9 mouse cellular contexts compared by ENCODE assay signal in genomic region chr4:57717354-57717753, GRCm38 (mm10). TPM values are rescaled to one million over a fixed set of nuclear protein-coding genes. Genes with fewer than 3 reads are reported as not detected.
DNase-seq lines count a peak whose midpoint lies in the region; ATAC-seq and TF ChIP-seq lines count a peak whose summit lies in the region.
"Had no signal": no experiment of that assay in that cellular context is flagged by ENCODE, and none has a peak within 500 bp of the region (broad histone marks: within the 10 kb centered on the region; RNA-seq: fewer than 3 reads in every experiment).

Gene Akap2, plus strand, starts transcription at chr4:57717657.

- H3K27ac ChIP-seq in embryonic facial prominence, embryonic 10.5 days (replicated peaks), result no peak within 1 kb of the TSS
- no peak within 1 kb of the TSS for H3K27ac ChIP-seq in heart, postnatal 0 days (ENCODE audit: low read depth)
- H3K27ac ChIP-seq in limb, embryonic 11.5 days (replicated peaks; ENCODE audit: low read depth, low read length), result no peak within 1 kb of the TSS
- H3K27ac ChIP-seq: liver, embryonic 15.5 days had no signal

- no peak within 1 kb of the TSS for H3K9ac ChIP-seq in heart, postnatal 0 days (replicated peaks; ENCODE audit: low read depth, low read length)
- no peak within 1 kb of the TSS for H3K9ac ChIP-seq in limb, embryonic 11.5 days (ENCODE audit: low read length)
- H3K9ac ChIP-seq: liver, embryonic 15.5 days had no signal

- TF ChIP-seq EP300 in heart, postnatal 0 days (IDR thresholded peaks at IDR 0.05; ENCODE audit: low read depth), result no peak

- no peaks in the 10 kb centered on the region for H3K9me3 ChIP-seq in embryonic facial prominence, embryonic 10.5 days
- no peaks in the 10 kb centered on the region for H3K9me3 ChIP-seq in heart, postnatal 0 days (replicated peaks; ENCODE audit: control insufficient read depth, low read length)
- H3K9me3 ChIP-seq in limb, embryonic 11.5 days (ENCODE audit: control insufficient read depth, low read length), result no peaks in the 10 kb centered on the region
- H3K9me3 ChIP-seq: liver, embryonic 15.5 days had no signal

- no peak within 1 kb of the TSS for H3K4me3 ChIP-seq in embryonic facial prominence, embryonic 10.5 days
- H3K4me3 ChIP-seq in heart, postnatal 0 days (ENCODE audit: low read depth, low read length), result no peak within 1 kb of the TSS
- H3K4me3 ChIP-seq in limb, embryonic 11.5 days (ENCODE audit: low read depth, low read length), result no peak within 1 kb of the TSS
- H3K4me3 ChIP-seq: liver, embryonic 15.5 days had no signal

- peaks cover 19% of the 10 kb centered on the region for H3K4me1 ChIP-seq in embryonic facial prominence, embryonic 10.5 days
- 0 out of 2 replicates have a peak, but pooled peaks cover 4% of the 10 kb centered on the region for H3K4me1 ChIP-seq in heart, postnatal 0 days (ENCODE audit: control insufficient read depth, insufficient read depth)
- peaks cover 15% of the 10 kb centered on the region; the same call in 1 of the 2 replicates for H3K4me1 ChIP-seq in limb, embryonic 11.5 days (ENCODE audit: control insufficient read depth, insufficient read depth, low read length)
- H3K4me1 ChIP-seq: liver, embryonic 15.5 days had no signal

- no peak for TF ChIP-seq CTCF in heart, postnatal 0 days (IDR thresholded peaks at IDR 0.05; ENCODE audit: low read depth)

- ATAC-seq in heart, postnatal 0 days (ENCODE audit: insufficient read depth, low read depth), result no peak
- no peak for ATAC-seq in limb, embryonic 11.5 days (ENCODE audit: insufficient number of reproducible peaks, low FRiP score, low TSS enrichment, low read depth)
- ATAC-seq in megakaryocyte, adult 5-6 weeks (ENCODE audit: poor library complexity, severe bottlenecking), result no peak

- WGBS in embryonic facial prominence, embryonic 10.5 days, result 88% methylated on average over 9 of the region's 9 CpGs
- WGBS in heart, postnatal 0 days, result 91% methylated on average over 9 of the region's 9 CpGs
- 81% methylated on average over 9 of the region's 9 CpGs for WGBS in limb, embryonic 11.5 days

- H3K4me2 ChIP-seq in heart, postnatal 0 days (ENCODE audit: low read depth, low read length), result no peak within 1 kb of the TSS
- no peak within 1 kb of the TSS for H3K4me2 ChIP-seq in limb, embryonic 11.5 days (ENCODE audit: low read depth, severe bottlenecking)
- H3K4me2 ChIP-seq: liver, embryonic 15.5 days had no signal

- no peaks in the 10 kb centered on the region for H3K27me3 ChIP-seq in embryonic facial prominence, embryonic 10.5 days (replicated peaks; ENCODE audit: low read depth, poor library complexity, severe bottlenecking)
- no peaks in the 10 kb centered on the region for H3K27me3 ChIP-seq in heart, postnatal 0 days (ENCODE audit: control insufficient read depth, insufficient read depth, low read length)
- no peaks in the 10 kb centered on the region for H3K27me3 ChIP-seq in limb, embryonic 11.5 days (ENCODE audit: control insufficient read depth, insufficient read depth, low read length)
- H3K27me3 ChIP-seq: liver, embryonic 15.5 days had no signal

- H3K36me3 ChIP-seq in embryonic facial prominence, embryonic 10.5 days (replicated peaks), result no peaks in the 10 kb centered on the region
- 0 out of 2 replicates have a peak, but pooled peaks cover 4% of the 10 kb centered on the region for H3K36me3 ChIP-seq in heart, postnatal 0 days (replicated peaks; ENCODE audit: control insufficient read depth, insufficient read depth, low read length)
- H3K36me3 ChIP-seq in limb, embryonic 11.5 days (ENCODE audit: control insufficient read depth, insufficient read depth, low read length), result no peaks in the 10 kb centered on the region
- H3K36me3 ChIP-seq: liver, embryonic 15.5 days had no signal

- no peak for DNase-seq in layer of hippocampus, adult 8-10 months (ENCODE audit: low spot score in 2 of 2)
- DNase-seq in layer of hippocampus, adult 9-11 months, result no peak
- no peak for DNase-seq in embryonic facial prominence, embryonic 10.5 days (ENCODE audit: low spot score)
- DNase-seq in heart, postnatal 0 days (ENCODE audit: low spot score), result no peak
- DNase-seq in limb, embryonic 11.5 days (ENCODE audit: low spot score), result no peak
- DNase-seq in right cerebral cortex, postnatal 10 days (ENCODE audit: low spot score in 2 of 2), result no peak
- DNase-seq in urinary bladder, postnatal 36 days (ENCODE audit: low spot score in 2 of 2), result no peak

RNA-seq across cellular contexts. Expression of gene Akap2, which starts in this region (rescaled TPM):
- 10 to 100 TPM; 43.3 to 49.6 (median 48.5) TPM for total RNA-seq in layer of hippocampus, adult 8-10 months (2022)
- 21.3 and 24.7 TPM in 2 replicates for polyA plus RNA-seq in embryonic facial prominence, embryonic 10.5 days (2016; fragmentation: Nextera tagmentation; extraction: Ambion mirVana)
- 64.1 and 65.5 TPM in 2 replicates for total RNA-seq in heart, postnatal 0 days (2014; rRNA removed; ENCODE audit: low replicate concordance)
- polyA plus RNA-seq in heart, postnatal 0 days (2015; fragmentation: Nextera tagmentation; extraction: Ambion mirVana), result 33.8 and 37.7 TPM in 2 replicates
- 32.8 and 36.5 TPM in 2 replicates for polyA plus RNA-seq in limb, embryonic 11.5 days (2014; fragmentation: Nextera tagmentation; extraction: Ambion mirVana)
- total RNA-seq in megakaryocyte, adult 5-6 weeks (2015), result 0.18 and 0.27 TPM in 2 replicates
- total RNA-seq in megakaryocyte, adult 5-6 weeks (2017), result 0.28 TPM in 1 of 2 replicates, not detected in the other

Comparison
In these comparisons a context has a peak if more than half of its experiments do, and no peak if none do; other contexts are left out.
1. RNA of gene Akap2 (total RNA-seq): 64.1 to 65.5 TPM in heart, postnatal 0 days and 43.3 to 49.6 TPM in layer of hippocampus, adult 8-10 months; 0.18 to 0.28 TPM in megakaryocyte, adult 5-6 weeks; every median in the first group is over 10 times any median in the second.